Mouse (Mus musculus) thymus, adult 2 months (tissue): Measurements from ENCODE around the gene Ebf1. TPM values are rescaled to one million over a fixed set of nuclear protein-coding genes. Genes with fewer than 3 reads are reported as not detected.
"Not testable (repeated sequence)": the region's sequence is repeated elsewhere in the genome, so short reads cannot be mapped to it uniquely, and the experiment has no call there.

Experiments
- DNase-seq: peaks from one replicate; pipeline ENCODE4 v3.0.0; 2021
- H3K27ac ChIP-seq: fragments of 200-500 bp; 2 replicates; pipeline ENCODE4 v1.5.1; 2012; ENCODE audit warnings: low read length, control low read depth; ENCODE audit not compliant: control insufficient read depth, insufficient read depth
- H3K27me3 ChIP-seq: fragments of 200-500 bp; 2 replicates; pipeline ENCODE4 v1.6.1; 2012; ENCODE audit warnings: mild to moderate bottlenecking, low read length, moderate library complexity, mixed read lengths; ENCODE audit not compliant: control insufficient read depth, insufficient read depth
- H3K36me3 ChIP-seq: fragments of 200-500 bp; 2 replicates; pipeline ENCODE4 v1.6.1; 2012; ENCODE audit warnings: mild to moderate bottlenecking, low read length, moderate library complexity; ENCODE audit not compliant: control insufficient read depth, insufficient read depth
- H3K4me1 ChIP-seq: fragments of 200-500 bp; replicated peaks from 2 replicates; pipeline ENCODE4 v1.6.1; 2012; ENCODE audit warnings: low read length; ENCODE audit not compliant: control insufficient read depth, insufficient read depth
- H3K4me3 ChIP-seq: fragments of 200-500 bp; 2 replicates; pipeline ENCODE4 v1.5.1; 2012; ENCODE audit warnings: mild to moderate bottlenecking, low read length, control low read depth, moderate library complexity; ENCODE audit not compliant: control insufficient read depth, insufficient read depth
- CTCF ChIP-seq: fragments of 200-500 bp; IDR thresholded peaks from 2 replicates; pipeline ENCODE4 v1.5.1; 2012; ENCODE audit warnings: mild to moderate bottlenecking, control low read depth, low read length, moderate library complexity, borderline replicate concordance; ENCODE audit not compliant: control insufficient read depth, poor library complexity, insufficient read depth; ENCODE audit errors: extremely low read depth
- POLR2A ChIP-seq: fragments of 200-500 bp; IDR thresholded peaks from 2 replicates; pipeline ENCODE4 v1.6.1; 2012; ENCODE audit warnings: mild to moderate bottlenecking, low read length, control low read depth, moderate library complexity; ENCODE audit not compliant: control insufficient read depth, poor library complexity, insufficient read depth; ENCODE audit errors: extremely low read depth
- WGBS: fragments of 180-500 bp; shearing (Covaris S2); methylation state at CpG from one replicate; pipeline ENCODE4 v1.1.7; 2018; 5-methylcytosine and 5-hydroxymethylcytosine counted together
- polyA plus RNA-seq: library from polyadenylated mRNA; depleted of rRNA; stranded (reverse); fragments of >200 nt; gene quantifications from 2 replicates; pipeline ENCODE4 v1.2.3, GENCODE M21; 2012; rRNA removed

Ebf1 gene
- polyA plus RNA-seq, result 4.4 and 5.0 TPM in 2 replicates

GRCm38 (mm10) chr11:44616788-44617712 is at the start of gene Ebf1:
Gene Ebf1 (plus strand): TSS chr11:44617317.
- WGBS, result 3% methylated on average over 31 of the region's 31 CpGs
- TF ChIP-seq CTCF (no peak), POLR2A (no peak)
- peak within 1 kb of the TSS; percentile 39 for H3K4me3 ChIP-seq
- H3K36me3 ChIP-seq, result no peaks in the 10 kb centered on the region
- H3K27me3 ChIP-seq, result peaks cover 16% of the 10 kb centered on the region
- H3K27ac ChIP-seq, result no peak within 1 kb of the TSS
- peak; percentile 84 for DNase-seq
- peaks cover 8% of the 10 kb centered on the region for H3K4me1 ChIP-seq

GRCm38 (mm10) chr11:44570336-44570735 is 46.8 kb upstream of the Ebf1 start:
- not testable (repeated sequence) for H3K4me1 ChIP-seq, H3K27me3 ChIP-seq, DNase-seq, H3K27ac ChIP-seq, H3K4me3 ChIP-seq
- peaks cover 18% of the 10 kb centered on the region; the same call in 1 of the 2 replicates for H3K36me3 ChIP-seq
- 95% methylated on average over 4 of the region's 4 CpGs for WGBS

- DNase-seq, result no peak
- Histone ChIP-seq H3K36me3 (peaks cover 5% of the 10 kb centered on the region; the same call in 1 of the 2 replicates), H3K27me3 (no peaks in the 10 kb centered on the region), H3K27ac (no peak overlapping the region), H3K4me3 (no peak overlapping the region), H3K4me1 (peaks cover 10% of the 10 kb centered on the region)
- TF ChIP-seq POLR2A, result no peak
- TF ChIP-seq CTCF, result no peak
- 97% methylated on average over 5 of the region's 5 CpGs for WGBS
Observed at GRCm38 (mm10) chr11:44572781-44573180, 44.3 kb upstream of the Ebf1 start.

GRCm38 (mm10) chr11:44573396-44573795 is 43.7 kb upstream of the Ebf1 start:
- H3K4me3 ChIP-seq, result no peak overlapping the region
- peaks cover 10% of the 10 kb centered on the region for H3K4me1 ChIP-seq
- 90% methylated on average over 3 of the region's 3 CpGs for WGBS
- H3K27me3 ChIP-seq, result no peaks in the 10 kb centered on the region
- H3K27ac ChIP-seq, result no peak overlapping the region
- TF ChIP-seq CTCF (no peak), POLR2A (no peak)
- H3K36me3 ChIP-seq, result peaks cover 5% of the 10 kb centered on the region; the same call in 1 of the 2 replicates
- no peak for DNase-seq

DNA sequence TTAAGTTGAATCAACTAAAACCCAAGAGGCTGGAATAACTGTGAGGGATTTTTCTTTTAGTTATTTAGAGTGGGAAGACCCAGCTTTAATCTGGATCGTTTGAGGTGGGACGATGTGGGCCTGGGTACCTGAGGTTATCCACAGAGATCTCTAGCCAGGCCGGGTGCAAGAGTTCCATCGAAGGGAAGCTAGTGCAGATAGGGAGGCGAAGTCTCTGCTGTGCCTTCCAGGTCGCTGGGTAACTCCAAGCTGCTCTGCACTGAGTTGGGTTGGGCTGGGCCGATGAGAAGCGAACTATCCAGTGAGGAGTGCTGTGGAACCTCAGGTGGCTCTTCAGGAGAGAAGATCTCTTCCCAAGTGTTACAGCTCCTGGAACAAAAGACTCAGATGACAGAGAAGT is 42.7 kb upstream of the Ebf1 start:
- Histone ChIP-seq H3K4me1 (peaks cover 15% of the 10 kb centered on the region), H3K36me3 (peaks cover 2% of the 10 kb centered on the region; the same call in 1 of the 2 replicates), H3K27me3 (no peaks in the 10 kb centered on the region), H3K27ac (no peak overlapping the region; the same call in 1 of the 2 replicates), H3K4me3 (no peak overlapping the region)
- 96% methylated on average over 8 of the region's 8 CpGs for WGBS
- no peak for TF ChIP-seq CTCF
- TF ChIP-seq POLR2A, result no peak
- DNase-seq, result no peak

- no peak for DNase-seq
- 92% methylated on average over 5 of the region's 5 CpGs for WGBS
Observed at GRCm38 (mm10) chr11:44574820-44575219, 42.3 kb upstream of the Ebf1 start.

GRCm38 (mm10) chr11:44577911-44578310 is 39.2 kb upstream of the Ebf1 start:
- H3K27ac ChIP-seq, result peak overlapping the region; percentile 97
- peaks cover 25% of the 10 kb centered on the region for H3K4me1 ChIP-seq

More at GRCm38 (mm10) chr11:44574820-44575219, 42.3 kb upstream of the Ebf1 start:
- TF ChIP-seq CTCF (no peak), POLR2A (no peak)
- H3K4me3 ChIP-seq, result no peak overlapping the region
- no peaks in the 10 kb centered on the region for H3K27me3 ChIP-seq
- H3K4me1 ChIP-seq, result peaks cover 16% of the 10 kb centered on the region
- no peaks in the 10 kb centered on the region for H3K36me3 ChIP-seq
- H3K27ac ChIP-seq, result no peak overlapping the region

More at GRCm38 (mm10) chr11:44577911-44578310, 39.2 kb upstream of the Ebf1 start:
- Histone ChIP-seq H3K36me3 (no peaks in the 10 kb centered on the region), H3K4me3 (no peak overlapping the region), H3K27me3 (no peaks in the 10 kb centered on the region)
- peak; percentile 76 for DNase-seq
- TF ChIP-seq POLR2A (no peak), CTCF (no peak)
- WGBS, result 26% methylated on average over 9 of the region's 9 CpGs
